Mouse (Mus musculus) heart, postnatal 4 days (tissue): ENCODE results near the gene Krtap16-1. TPM values are rescaled to one million over a fixed set of nuclear protein-coding genes. Genes with fewer than 3 reads are reported as not detected.

Experiments
- DNase-seq: peaks from one replicate; pipeline ENCODE4 v3.0.0; 2021
- total RNA-seq, 2 experiments: library from RNA; stranded (reverse); gene quantifications; 2 replicates each; pipeline ENCODE4 v1.2.3; 2021

Gene Krtap16-1
- total RNA-seq, 2 experiments from 2014 or later = not detected

DNA sequence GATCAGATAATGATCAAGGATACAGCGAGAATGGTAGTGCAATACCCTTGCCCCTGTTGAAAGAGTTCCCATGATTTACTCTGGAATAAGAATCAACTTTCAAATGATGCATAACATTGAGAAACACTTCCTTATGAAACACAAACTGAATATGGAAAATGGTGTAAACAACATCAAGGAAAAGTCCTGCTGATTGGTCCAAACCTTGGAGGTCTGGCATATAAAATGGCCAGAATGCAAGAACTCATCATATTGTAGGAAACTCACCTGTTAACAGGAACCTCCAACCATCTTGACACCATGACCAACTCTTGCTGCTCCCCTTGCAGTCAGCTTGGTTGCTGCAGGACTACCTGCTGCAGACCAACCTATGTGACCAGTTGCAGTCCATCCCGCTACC is 38.2 kb downstream of the Krtap16-1 start, which contains the start of gene Krtap9-5:
Gene Krtap9-5, plus strand, starts transcription at position 301 of the 400 bp plus-strand sequence.
- no peak for DNase-seq

DNA sequence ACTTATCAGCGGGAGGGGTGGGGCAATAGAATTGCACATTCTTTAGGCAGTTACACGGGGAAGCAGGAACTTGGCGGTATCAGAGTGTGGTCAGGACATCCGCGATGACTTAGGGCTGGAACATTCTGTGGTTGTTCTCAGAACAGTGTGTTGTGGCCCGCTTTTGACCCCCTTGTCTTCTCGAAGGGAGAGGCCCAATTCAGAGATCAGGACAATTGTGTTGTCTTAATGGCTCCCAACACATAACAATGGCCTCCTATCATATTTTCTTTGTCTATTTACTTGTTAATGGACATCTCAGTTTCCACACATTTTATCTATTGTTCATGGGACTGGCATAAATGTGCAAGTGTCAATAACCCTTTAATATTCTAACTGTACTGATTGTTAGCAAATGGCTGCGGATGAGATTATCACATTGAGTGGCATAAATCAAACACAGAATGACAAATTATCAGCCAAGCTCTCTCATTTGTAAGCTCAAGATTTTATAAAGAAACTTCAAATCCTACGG is 48.6 kb downstream of the Krtap16-1 start:
- no peak for DNase-seq

DNA sequence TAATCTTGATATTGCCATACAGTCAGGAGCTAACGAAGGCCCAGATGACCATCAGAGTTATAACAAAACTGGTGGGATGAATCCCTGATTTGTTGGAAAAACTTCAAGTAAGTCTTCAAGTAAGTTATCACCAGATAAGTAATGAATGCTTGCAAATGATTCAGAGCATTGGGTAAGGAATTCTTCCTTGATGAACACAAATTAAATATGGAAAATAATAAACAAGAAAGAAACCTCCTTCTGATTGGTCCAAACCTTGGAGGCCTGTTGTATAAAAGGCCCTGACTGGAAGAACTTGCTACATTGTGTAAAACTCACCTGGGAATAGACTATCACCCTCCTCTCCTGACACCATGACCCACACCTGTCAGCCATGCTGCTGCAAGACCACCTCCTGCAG is 50.4 kb downstream of the Krtap16-1 start, which contains the start of gene Krtap31-2:
Gene Krtap31-2, plus strand, starts transcription at position 301 of the 400 bp plus-strand sequence.
- DNase-seq = no peak

Other genes starting within 250 kb of the Krtap16-1 start
- gene Gm11595, start 213.7 kb downstream of the Krtap16-1 start, total RNA-seq = not detected
- gene Krtap4-8, start 205.9 kb downstream of the Krtap16-1 start, total RNA-seq = not detected
- gene Krtap4-9, start 201.4 kb downstream of the Krtap16-1 start, total RNA-seq = not detected
- not detected for gene Gm11596, start 193.1 kb downstream of the Krtap16-1 start, total RNA-seq
- not detected for gene Gm11569, start 187.7 kb downstream of the Krtap16-1 start, total RNA-seq
- not detected for gene Gm11554, start 182.2 kb downstream of the Krtap16-1 start, total RNA-seq
- not detected for gene Krtap4-13, start 176.7 kb downstream of the Krtap16-1 start, total RNA-seq
- gene Gm11564, start 170.9 kb downstream of the Krtap16-1 start, total RNA-seq = not detected
- gene 2300003K06Rik, start 148.5 kb downstream of the Krtap16-1 start, total RNA-seq = not detected
- not detected for gene Krtap4-16, start 135.0 kb downstream of the Krtap16-1 start, total RNA-seq
- gene Gm11568, start 128.7 kb downstream of the Krtap16-1 start, total RNA-seq = not detected
- not detected for gene Gm11559, start 122.1 kb downstream of the Krtap16-1 start, total RNA-seq
- not detected for gene Krtap9-1, start 113.2 kb downstream of the Krtap16-1 start, total RNA-seq
- gene Gm11567, start 107.4 kb downstream of the Krtap16-1 start, total RNA-seq = not detected
- gene Krtap31-1, start 78.7 kb downstream of the Krtap16-1 start, total RNA-seq = not detected
- not detected for gene Gm11565, start 71.8 kb downstream of the Krtap16-1 start, total RNA-seq
- not detected for gene Krtap31-2, start 50.3 kb downstream of the Krtap16-1 start, total RNA-seq
- not detected for gene Krtap9-5, start 38.1 kb downstream of the Krtap16-1 start, total RNA-seq
- gene Krtap29-1, start 7.5 kb downstream of the Krtap16-1 start, total RNA-seq = not detected
- gene Krtap17-1, start 7.4 kb upstream of the Krtap16-1 start, total RNA-seq = not detected
- not detected for gene Krt33a, start 29.6 kb upstream of the Krtap16-1 start, total RNA-seq
- not detected for gene Krt33b, start 43.3 kb upstream of the Krtap16-1 start, total RNA-seq
- gene Krt34, start 55.0 kb upstream of the Krtap16-1 start, total RNA-seq = not detected
- gene Krt31, start 64.0 kb upstream of the Krtap16-1 start, total RNA-seq = not detected
- not detected for gene Krt32, start 101.6 kb upstream of the Krtap16-1 start, total RNA-seq
- gene Krt35, start 109.6 kb upstream of the Krtap16-1 start, total RNA-seq = not detected
- not detected for gene Krt36, start 119.0 kb upstream of the Krtap16-1 start, total RNA-seq
- gene Krt13, start 135.0 kb upstream of the Krtap16-1 start, total RNA-seq = not detected
- gene Krt15, start 149.3 kb upstream of the Krtap16-1 start, total RNA-seq = under 1 TPM in 1 of 2 experiments, not detected in 1; 0.17 TPM
- gene Krt19, start 162.1 kb upstream of the Krtap16-1 start, total RNA-seq = 10 to 100 TPM; 16.1 to 21.1 TPM
- not detected for gene Krt9, start 206.6 kb upstream of the Krtap16-1 start, total RNA-seq
- 1 to 10 TPM; 1.6 to 2.9 TPM for gene Krt14, start 221.0 kb upstream of the Krtap16-1 start, total RNA-seq